Mouse (Mus musculus): Measurements from ENCODE around the gene Ccdc159.

The Ccdc159 gene

GRCm38 (mm10) chr9:21934021-21934420 is 6.8 kb downstream of the Ccdc159 start:
- peak; percentile 56 for DNase-seq (ENCODE audit: low read depth, low spot score)

GRCm38 (mm10) chr9:21935466-21936131 is 8.3 kb downstream of the Ccdc159 start:
- DNase-seq (ENCODE audit: low read depth, low spot score), result no peak

- DNase-seq (ENCODE audit: low read depth, low spot score), result peak; percentile 99
Observed at GRCm38 (mm10) chr9:21936692-21937570, 9.7 kb downstream of the Ccdc159 start, which contains the start of gene Plppr2. Plppr2 (plus strand) TSS chr9:21937033.

DNA sequence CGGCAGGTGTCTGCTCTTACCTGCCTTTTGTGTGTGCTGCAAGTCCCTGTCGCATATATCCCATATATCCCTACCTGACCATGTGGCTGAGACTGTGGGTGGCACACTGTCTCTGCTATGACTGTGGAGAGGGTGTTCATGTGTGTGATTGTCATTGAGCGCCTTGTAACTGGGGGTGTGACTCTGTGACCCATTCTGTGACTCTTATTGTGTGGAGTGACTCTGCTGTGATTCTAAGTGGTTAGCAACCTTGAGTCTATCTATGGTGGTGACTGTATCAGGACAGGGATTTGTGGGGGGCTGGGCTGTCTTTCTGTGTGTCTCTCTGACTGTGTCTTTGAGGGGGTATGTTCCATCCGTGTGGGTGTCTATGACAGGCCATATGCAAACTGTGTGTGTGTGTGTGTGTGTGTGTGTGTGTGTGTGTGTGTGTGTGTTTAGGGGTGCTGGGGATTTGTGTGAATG is 10.5 kb downstream of the Ccdc159 start:
- DNase-seq (ENCODE audit: low read depth, low spot score), result peak; percentile 68

DNA sequence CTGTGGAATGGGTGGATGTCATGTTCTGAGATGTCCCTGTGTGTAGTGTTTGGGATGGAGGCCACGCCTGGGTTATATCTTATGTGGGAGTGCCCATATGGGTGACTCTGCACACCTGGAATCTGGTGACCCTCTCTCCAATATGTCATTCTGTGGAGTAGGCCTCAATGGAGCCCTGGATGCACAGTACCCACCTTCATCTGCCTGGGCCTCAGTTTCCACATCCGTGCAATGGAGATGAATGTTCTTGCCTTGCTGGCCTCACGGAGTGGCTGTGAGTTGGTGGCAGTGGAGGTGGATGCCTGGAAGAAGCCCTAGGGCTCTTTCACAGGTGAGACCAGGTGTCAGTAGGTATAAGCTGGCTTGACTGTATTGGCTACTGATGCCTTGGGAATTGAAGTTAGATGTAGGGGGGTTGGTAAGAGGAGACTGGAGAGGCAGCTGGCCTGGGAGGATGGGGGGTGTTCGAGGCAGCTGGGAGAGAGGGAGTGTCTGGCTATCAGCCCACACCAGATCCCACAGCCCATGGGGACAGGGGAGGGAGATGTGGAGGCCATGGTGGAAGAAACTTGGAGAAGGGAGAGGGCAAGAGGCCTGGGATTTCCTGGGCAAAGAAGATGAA is 11.1 kb downstream of the Ccdc159 start:
- DNase-seq (ENCODE audit: low read depth, low spot score), result no peak

GRCm38 (mm10) chr9:21943046-21943445 is 15.8 kb downstream of the Ccdc159 start:
- no peak for DNase-seq (ENCODE audit: low read depth, low spot score)

DNA sequence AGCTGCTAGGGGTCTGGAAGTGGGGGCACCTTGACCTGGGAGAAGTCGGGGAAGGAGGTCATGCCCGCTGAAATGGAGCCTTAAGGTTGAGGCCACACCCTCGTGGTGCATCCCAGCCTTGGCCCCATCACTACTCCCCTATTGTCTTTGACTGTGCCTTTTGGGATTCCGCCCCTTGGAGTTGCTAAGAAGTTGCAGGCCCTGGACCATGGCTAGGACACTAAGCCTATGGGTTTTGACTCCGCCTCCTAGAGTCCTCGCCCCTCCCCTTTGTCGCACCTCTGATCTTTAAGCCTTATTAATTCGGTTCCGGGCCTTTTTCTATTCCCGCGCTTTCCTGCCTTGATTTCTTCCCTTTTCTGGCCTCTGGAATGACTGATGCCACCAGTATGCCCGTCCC is 16.4 kb downstream of the Ccdc159 start:
- DNase-seq (ENCODE audit: low read depth, low spot score), result no peak

DNA sequence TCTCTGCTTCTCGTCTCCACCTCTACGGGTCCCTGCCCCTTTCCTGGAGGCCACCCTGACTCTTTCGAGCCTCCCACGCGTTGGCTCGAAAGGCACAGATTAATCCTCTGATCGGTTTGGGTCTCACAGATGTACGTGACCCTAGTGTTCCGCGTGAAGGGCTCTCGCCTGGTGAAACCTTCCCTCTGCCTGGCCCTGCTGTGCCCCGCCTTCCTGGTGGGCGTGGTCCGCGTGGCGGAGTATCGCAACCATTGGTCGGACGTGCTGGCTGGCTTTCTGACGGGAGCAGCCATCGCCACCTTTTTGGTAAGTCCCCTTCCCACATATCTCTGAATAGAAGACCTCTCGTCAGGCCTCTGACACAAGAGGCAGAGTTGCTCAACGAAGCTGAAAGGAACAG is 17.0 kb downstream of the Ccdc159 start:
- DNase-seq (ENCODE audit: low read depth, low spot score), result no peak

GRCm38 (mm10) chr9:21947540-21948130 is 20.4 kb downstream of the Ccdc159 start:
- DNase-seq (ENCODE audit: low read depth, low spot score), result no peak

GRCm38 (mm10) chr9:21948146-21948545 is 20.9 kb downstream of the Ccdc159 start:
- no peak for DNase-seq (ENCODE audit: low read depth, low spot score)

GRCm38 (mm10) chr9:21948790-21949189 is 21.5 kb downstream of the Ccdc159 start:
- DNase-seq (ENCODE audit: low read depth, low spot score), result peak; percentile 67

GRCm38 (mm10) chr9:21950322-21950721 is 23.1 kb downstream of the Ccdc159 start:
- no peak for DNase-seq (ENCODE audit: low read depth, low spot score)

DNA sequence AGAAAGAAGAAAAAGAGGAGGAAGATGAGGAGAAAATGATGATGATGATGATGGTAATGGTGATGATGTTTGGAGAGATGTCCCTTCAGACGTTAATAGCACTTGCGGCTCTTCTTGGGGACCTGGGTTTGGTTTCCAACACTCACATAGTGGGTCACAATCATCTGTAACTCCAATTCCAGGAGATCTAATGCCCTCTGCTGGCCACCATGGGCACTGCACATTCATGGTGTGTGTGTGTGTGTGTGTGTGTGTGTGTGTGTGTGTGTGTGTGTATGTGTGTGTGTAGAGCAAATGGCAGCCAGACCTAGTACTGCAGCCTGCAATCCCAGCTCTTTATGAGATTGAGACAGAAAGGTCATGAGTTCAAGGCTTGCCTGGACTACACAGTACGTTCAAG is 24.7 kb downstream of the Ccdc159 start:
- no peak for DNase-seq (ENCODE audit: low read depth, low spot score)

- peak; percentile 93 for DNase-seq (ENCODE audit: low read depth, low spot score)
Observed at GRCm38 (mm10) chr9:21953600-21953999, 26.3 kb downstream of the Ccdc159 start.

DNA sequence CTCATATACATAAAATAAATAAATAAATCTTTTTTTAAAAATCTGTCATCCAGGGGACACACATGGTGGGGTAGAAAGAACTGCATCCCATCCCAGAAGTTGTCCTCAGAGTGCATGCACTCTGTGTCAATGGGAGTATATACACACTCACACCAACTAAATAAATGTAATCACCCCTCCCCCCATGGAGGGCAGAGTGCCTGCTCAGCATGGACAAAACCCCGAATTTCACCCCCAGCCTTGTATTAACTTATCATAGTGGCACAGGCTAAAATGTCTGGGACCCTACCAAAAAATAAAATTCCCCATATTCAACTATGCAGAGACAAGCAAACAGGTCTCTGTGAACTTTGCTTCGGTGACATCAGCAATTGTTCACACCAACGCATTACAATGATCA is 27.4 kb downstream of the Ccdc159 start:
- DNase-seq (ENCODE audit: low read depth, low spot score), result no peak

- no peak for DNase-seq (ENCODE audit: low read depth, low spot score)
Observed at GRCm38 (mm10) chr9:21955225-21955569, 27.9 kb downstream of the Ccdc159 start.

DNA sequence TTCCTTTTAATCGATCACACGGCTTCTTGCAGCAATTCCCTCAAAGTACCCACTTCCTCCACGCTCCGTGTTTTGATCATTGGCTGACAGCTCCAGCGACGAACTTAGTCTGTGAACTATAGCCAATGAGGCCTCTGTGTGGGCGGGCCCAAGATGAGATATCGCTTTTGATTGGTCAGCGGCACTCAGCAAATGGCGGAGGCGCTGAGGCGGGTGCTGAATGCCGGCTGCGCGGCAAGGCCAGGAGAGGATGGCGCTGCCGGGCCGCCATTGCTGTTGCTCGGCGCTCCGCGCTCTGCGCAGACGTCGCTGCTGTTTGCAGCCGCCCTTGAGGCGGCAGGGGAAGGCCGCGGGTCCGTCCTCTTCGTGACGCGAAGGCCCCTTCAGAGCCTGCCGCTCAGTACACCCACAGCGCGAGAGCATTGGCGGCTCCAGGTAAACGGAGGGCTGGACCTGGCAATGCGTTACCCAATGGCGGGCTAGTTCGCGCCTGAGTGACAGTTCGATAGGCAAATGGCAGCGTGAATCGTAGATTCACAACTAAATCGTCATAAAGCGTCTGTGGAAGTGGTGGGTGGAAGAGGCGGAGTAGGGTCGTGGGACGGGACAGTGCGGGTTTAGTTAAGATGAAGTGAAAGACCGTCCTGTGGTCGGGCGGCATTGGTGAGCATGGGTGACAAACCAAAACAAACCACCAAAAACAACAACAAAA is 28.5 kb downstream of the Ccdc159 start, which contains the start of gene Swsap1:
Swsap1 (plus strand) TSS at position 186 of the 712 bp plus-strand sequence.
- DNase-seq (ENCODE audit: low read depth, low spot score), result peak; percentile 99

DNA sequence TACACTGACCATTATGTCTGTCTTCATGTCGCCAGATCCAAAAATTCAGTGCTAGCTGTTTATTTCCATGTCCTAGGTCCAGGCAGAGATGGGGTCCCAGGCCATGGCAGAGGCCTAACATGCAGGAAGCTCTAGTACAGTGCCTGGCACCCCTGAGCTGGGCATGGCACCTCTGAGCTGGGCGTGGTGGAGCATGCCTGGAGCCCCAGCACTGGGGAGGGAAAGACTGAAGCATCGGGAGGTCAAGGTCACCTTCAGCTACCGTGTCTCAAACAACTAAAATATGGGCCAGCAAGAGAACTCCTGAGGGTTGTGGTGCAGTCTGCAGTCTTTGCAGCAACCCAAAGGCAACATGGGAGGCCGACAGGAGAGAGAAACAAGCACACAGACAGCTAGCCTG is 31.1 kb downstream of the Ccdc159 start:
- no peak for DNase-seq (ENCODE audit: low read depth, low spot score)

DNA sequence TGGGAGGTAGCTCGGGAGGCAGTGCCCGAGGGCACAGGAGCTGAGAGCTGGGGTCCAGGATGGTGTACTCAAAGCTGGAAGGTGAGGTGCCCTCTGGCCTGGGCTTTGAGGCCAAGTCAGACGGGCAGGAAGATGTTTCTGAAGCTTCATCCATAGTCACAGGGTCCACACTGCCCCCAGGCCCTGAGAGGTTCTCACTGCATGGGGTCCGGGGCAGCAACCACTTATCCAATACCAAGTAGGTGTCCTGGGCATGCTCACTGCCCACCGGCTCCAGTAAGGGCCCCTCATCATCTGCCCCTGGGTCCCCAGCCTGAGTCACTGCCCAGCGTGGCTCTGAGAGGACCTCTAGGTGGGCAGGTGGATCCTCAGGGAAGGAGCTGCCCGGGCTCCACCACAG is 32.0 kb downstream of the Ccdc159 start:
- DNase-seq (ENCODE audit: low read depth, low spot score), result no peak

DNA sequence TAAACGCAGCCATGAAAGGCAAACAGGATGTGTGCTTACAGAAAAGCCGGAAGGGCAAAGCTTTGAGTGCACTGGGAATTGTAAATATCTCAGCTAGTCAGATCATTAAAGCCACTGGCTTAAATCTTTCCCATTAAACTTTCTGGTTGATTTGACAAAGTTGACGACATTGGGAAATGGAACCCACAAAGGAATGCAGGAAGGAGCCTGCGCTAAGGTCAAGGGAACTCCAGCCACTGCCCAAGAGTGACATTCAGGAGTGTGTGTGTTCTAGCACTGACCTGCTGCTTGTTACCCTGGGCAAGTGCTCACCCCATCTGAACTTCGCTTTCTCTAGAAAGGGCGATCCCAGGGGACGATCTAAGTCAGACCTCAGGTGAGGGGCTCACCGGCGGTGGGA is 32.9 kb downstream of the Ccdc159 start:
- DNase-seq (ENCODE audit: low read depth, low spot score), result no peak

- DNase-seq (ENCODE audit: low read depth, low spot score), result no peak
Observed at GRCm38 (mm10) chr9:21960558-21961208, 33.4 kb downstream of the Ccdc159 start.
